39 mouse cellular contexts compared by ENCODE assay signal in genomic region chr11:61161121-61161520, GRCm38 (mm10). TPM values are rescaled to one million over a fixed set of nuclear protein-coding genes. Genes with fewer than 3 reads are reported as not detected.
"Had no signal": no experiment of that assay in that cellular context is flagged by ENCODE, and none has a peak within 500 bp of the region (broad histone marks: within the 10 kb centered on the region; RNA-seq: fewer than 3 reads in every experiment).

No protein-coding gene starts in this region.

- H3K27me3 ChIP-seq: heart, embryonic 12.5 days; heart, embryonic 13.5 days; heart, embryonic 15.5 days; hindbrain, embryonic 12.5 days; hindbrain, embryonic 13.5 days; hindbrain, embryonic 15.5 days; intestine, embryonic 15.5 days; kidney, embryonic 15.5 days had no signal

- H3K9me3 ChIP-seq: heart, embryonic 12.5 days; heart, embryonic 13.5 days; heart, embryonic 15.5 days; hindbrain, embryonic 10.5 days; hindbrain, embryonic 12.5 days; hindbrain, embryonic 13.5 days; hindbrain, embryonic 15.5 days; intestine, embryonic 15.5 days; kidney, embryonic 15.5 days had no signal

- H3K9ac ChIP-seq: heart, embryonic 12.5 days; heart, embryonic 13.5 days; heart, embryonic 15.5 days; hindbrain, embryonic 12.5 days; hindbrain, embryonic 13.5 days; hindbrain, embryonic 14.5 days; hindbrain, embryonic 15.5 days; intestine, embryonic 15.5 days; kidney, embryonic 15.5 days had no signal

- ATAC-seq: hindbrain, embryonic 16.5 days; hindbrain, postnatal 0 days; inflammation-experienced regulatory T-cells, adult 6 months; intestine, embryonic 15.5 days; intestine, embryonic 16.5 days; intestine, postnatal 0 days had no signal

- H3K4me3 ChIP-seq: heart, embryonic 12.5 days; heart, embryonic 13.5 days; heart, embryonic 15.5 days; hindbrain, embryonic 10.5 days; hindbrain, embryonic 12.5 days; hindbrain, embryonic 13.5 days; hindbrain, embryonic 15.5 days; intestine, embryonic 15.5 days; kidney, embryonic 15.5 days; layer of hippocampus, adult 2 months; left cerebral cortex, adult 2 months had no signal

- H3K4me1 ChIP-seq: heart, embryonic 15.5 days; hindbrain, embryonic 10.5 days; hindbrain, embryonic 12.5 days; hindbrain, embryonic 13.5 days; intestine, embryonic 15.5 days; kidney, embryonic 15.5 days had no signal

- H3K27ac ChIP-seq: heart, embryonic 13.5 days; heart, embryonic 15.5 days; hindbrain, embryonic 10.5 days; hindbrain, embryonic 12.5 days; hindbrain, embryonic 13.5 days; hindbrain, embryonic 14.5 days; hindbrain, embryonic 15.5 days; hindbrain, postnatal 0 days; intestine, embryonic 15.5 days; kidney, embryonic 15.5 days; kidney, postnatal 0 days; layer of hippocampus, adult 2 months; left cerebral cortex, adult 2 months had no signal

- DNase-seq: heart, postnatal 10 days; heart, postnatal 14 days; heart, postnatal 36 days; heart, postnatal 4 days; kidney, adult 11 months; kidney, adult 18-20 months; kidney, adult 2 months; kidney, adult 8-10 months; kidney, adult 9 months; kidney, postnatal 10 days; kidney, postnatal 14 days; kidney, postnatal 25 days; kidney, postnatal 36 days; kidney, postnatal 4 days; layer of hippocampus, adult 9-11 months; layer of hippocampus, postnatal 36 days had no signal

RNA-seq across cellular contexts. Expression of gene Aldh3a1, which starts 46.2 kb away (rescaled TPM):
- total RNA-seq: hematopoietic stem cell, adult 5-6 weeks had no signal
- polyA plus RNA-seq: heart, embryonic 12.5 days; hindbrain, embryonic 10.5 days; hindbrain, embryonic 11.5 days; hindbrain, embryonic 12.5 days; hindbrain, embryonic 13.5 days; hindbrain, embryonic 14.5 days; inflammation-experienced regulatory T-cells, adult 6 months; intestine, embryonic 14.5 days; intestine, embryonic 15.5 days; kidney, embryonic 14.5 days; kidney, embryonic 16.5 days; kidney, postnatal 0 days had no signal
